Mouse (Mus musculus): ENCODE measurements around the gene Gm42906.

- TF ChIP-seq CTCF (IDR thresholded peaks at IDR 0.05; ENCODE audit: extremely low read depth, insufficient read depth, low read length) = no peak
- TF ChIP-seq POLR2A (IDR thresholded peaks at IDR 0.05; ENCODE audit: extremely low read depth, insufficient read depth, low read length) = no peak
These were observed 323.5 kb downstream of the Gm42906 start for GRCm38 (mm10) chr5:151104354-151105053.
